Mouse (Mus musculus) thymus, adult 2 months (tissue): ENCODE results near the gene Rab17. TPM values are rescaled to one million over a fixed set of nuclear protein-coding genes. Genes with fewer than 3 reads are reported as not detected.

Experiments
- DNase-seq: peaks from one replicate; pipeline ENCODE4 v3.0.0; 2021
- H3K27ac ChIP-seq: fragments of 200-500 bp; 2 replicates; pipeline ENCODE4 v1.5.1; 2012; ENCODE audit warnings: low read length, control low read depth; ENCODE audit not compliant: control insufficient read depth, insufficient read depth
- H3K27me3 ChIP-seq: fragments of 200-500 bp; 2 replicates; pipeline ENCODE4 v1.6.1; 2012; ENCODE audit warnings: mild to moderate bottlenecking, low read length, moderate library complexity, mixed read lengths; ENCODE audit not compliant: control insufficient read depth, insufficient read depth
- H3K36me3 ChIP-seq: fragments of 200-500 bp; 2 replicates; pipeline ENCODE4 v1.6.1; 2012; ENCODE audit warnings: mild to moderate bottlenecking, low read length, moderate library complexity; ENCODE audit not compliant: control insufficient read depth, insufficient read depth
- H3K4me1 ChIP-seq: fragments of 200-500 bp; replicated peaks from 2 replicates; pipeline ENCODE4 v1.6.1; 2012; ENCODE audit warnings: low read length; ENCODE audit not compliant: control insufficient read depth, insufficient read depth
- H3K4me3 ChIP-seq: fragments of 200-500 bp; 2 replicates; pipeline ENCODE4 v1.5.1; 2012; ENCODE audit warnings: mild to moderate bottlenecking, low read length, control low read depth, moderate library complexity; ENCODE audit not compliant: control insufficient read depth, insufficient read depth
- CTCF ChIP-seq: fragments of 200-500 bp; IDR thresholded peaks from 2 replicates; pipeline ENCODE4 v1.5.1; 2012; ENCODE audit warnings: mild to moderate bottlenecking, control low read depth, low read length, moderate library complexity, borderline replicate concordance; ENCODE audit not compliant: control insufficient read depth, poor library complexity, insufficient read depth; ENCODE audit errors: extremely low read depth
- POLR2A ChIP-seq: fragments of 200-500 bp; IDR thresholded peaks from 2 replicates; pipeline ENCODE4 v1.6.1; 2012; ENCODE audit warnings: mild to moderate bottlenecking, low read length, control low read depth, moderate library complexity; ENCODE audit not compliant: control insufficient read depth, poor library complexity, insufficient read depth; ENCODE audit errors: extremely low read depth
- WGBS: fragments of 180-500 bp; shearing (Covaris S2); methylation state at CpG from one replicate; pipeline ENCODE4 v1.1.7; 2018; 5-methylcytosine and 5-hydroxymethylcytosine counted together
- polyA plus RNA-seq: library from polyadenylated mRNA; depleted of rRNA; stranded (reverse); fragments of >200 nt; gene quantifications from 2 replicates; pipeline ENCODE4 v1.2.3, GENCODE M21; 2012

The Rab17 gene
- polyA plus RNA-seq, 1 experiment, result 0.94 TPM

- no peak overlapping the region for H3K4me3 ChIP-seq
- 35% methylated on average over 9 of the region's 9 CpGs for WGBS
These were observed 3.6 kb upstream of the Rab17 start for GRCm38 (mm10) chr1:90972911-90973573.

GRCm38 (mm10) chr1:90969881-90970390 lies 475 bp upstream of the Rab17 start:
- no peak overlapping the region for H3K4me3 ChIP-seq
- DNase-seq, result no peak
- TF ChIP-seq CTCF (no peak), POLR2A (no peak)
- no peaks in the 10 kb centered on the region for H3K27me3 ChIP-seq
- H3K4me1 ChIP-seq, result no peaks in the 10 kb centered on the region
- no peak overlapping the region for H3K27ac ChIP-seq
- WGBS, result 87% methylated on average over 10 of the region's 10 CpGs
- no peaks in the 10 kb centered on the region for H3K36me3 ChIP-seq

More at GRCm38 (mm10) chr1:90972911-90973573, 3.6 kb upstream of the Rab17 start:
- Histone ChIP-seq H3K27me3 (no peaks in the 10 kb centered on the region), H3K4me1 (no peaks in the 10 kb centered on the region), H3K27ac (no peak overlapping the region), H3K36me3 (no peaks in the 10 kb centered on the region)
- TF ChIP-seq POLR2A (no peak), CTCF (peak; percentile 90)
- peak; percentile 89 for DNase-seq

GRCm38 (mm10) chr1:90968649-90969048 lies 812 bp downstream of the Rab17 start:
- WGBS, result 70% methylated on average over 4 of the region's 4 CpGs
- H3K4me1 ChIP-seq, result no peaks in the 10 kb centered on the region

GRCm38 (mm10) chr1:90967583-90967982 lies 1.9 kb downstream of the Rab17 start:
- Histone ChIP-seq H3K4me3 (no peak overlapping the region), H3K36me3 (no peaks in the 10 kb centered on the region), H3K27me3 (no peaks in the 10 kb centered on the region), H3K4me1 (no peaks in the 10 kb centered on the region), H3K27ac (no peak overlapping the region)
- no peak for TF ChIP-seq POLR2A
- TF ChIP-seq CTCF, result no peak
- WGBS, result 93% methylated on average over 7 of the region's 7 CpGs
- DNase-seq, result no peak

More at GRCm38 (mm10) chr1:90968649-90969048, 812 bp downstream of the Rab17 start:
- Histone ChIP-seq H3K27ac (no peak overlapping the region), H3K36me3 (no peaks in the 10 kb centered on the region), H3K4me3 (no peak overlapping the region), H3K27me3 (no peaks in the 10 kb centered on the region)
- DNase-seq, result no peak
- TF ChIP-seq CTCF, result no peak
- TF ChIP-seq POLR2A, result no peak

GRCm38 (mm10) chr1:90962994-90963393 lies 6.5 kb downstream of the Rab17 start:
- Histone ChIP-seq H3K4me1 (no peaks in the 10 kb centered on the region), H3K27ac (no peak overlapping the region), H3K36me3 (no peaks in the 10 kb centered on the region), H3K27me3 (no peaks in the 10 kb centered on the region), H3K4me3 (no peak overlapping the region)
- TF ChIP-seq CTCF (no peak), POLR2A (no peak)
- no peak for DNase-seq
- 94% methylated on average over 3 of the region's 3 CpGs for WGBS

- WGBS, result 92% methylated on average over 4 of the region's 4 CpGs
- Histone ChIP-seq H3K4me3 (no peak overlapping the region), H3K27me3 (no peaks in the 10 kb centered on the region), H3K36me3 (no peaks in the 10 kb centered on the region), H3K4me1 (no peaks in the 10 kb centered on the region), H3K27ac (no peak overlapping the region)
- DNase-seq, result no peak
- no peak for TF ChIP-seq CTCF
- no peak for TF ChIP-seq POLR2A
These were observed 6.9 kb downstream of the Rab17 start for GRCm38 (mm10) chr1:90962526-90962925.
